Mouse (Mus musculus) MEL (cell line): ENCODE data around the gene Zap70. TPM values are rescaled to one million over a fixed set of nuclear protein-coding genes. Genes with fewer than 3 reads are reported as not detected.
"Not testable (repeated sequence)": the region's sequence is repeated elsewhere in the genome, so short reads cannot be mapped to it uniquely, and the experiment has no call there.

Experiments
- DNase-seq: peaks from one replicate; pipeline ENCODE4 v3.0.0; 2011; ENCODE audit warnings: low read depth, low spot score
- H3K27ac ChIP-seq: 2 replicates; pipeline ENCODE4 v1.5.1; 2012; ENCODE audit warnings: low read depth, mild to moderate bottlenecking, control low read depth, low read length, moderate library complexity; ENCODE audit not compliant: control insufficient read depth
- H3K27me3 ChIP-seq, 2 experiments: fragments of 150-350 bp in 1 of 2; sonication (generic) in 1 of 2; 2 replicates each; pipeline ENCODE4 v1.6.1; 2012; ENCODE audit warnings: low read length in 2 of 2, mild to moderate bottlenecking in 2 of 2, improper control_type of control experiment in 1 of 2, moderate library complexity in 1 of 2; ENCODE audit not compliant: insufficient read depth in 2 of 2, control insufficient read depth in 1 of 2
- H3K36me3 ChIP-seq, 2 experiments: 2 replicates each; pipeline ENCODE4 v1.6.1; 2012 to 2014; ENCODE audit warnings: low read length in 2 of 2, improper control_type of control experiment in 1 of 2, inconsistent platforms in 1 of 2, mild to moderate bottlenecking in 1 of 2; ENCODE audit not compliant: insufficient read depth in 2 of 2, control insufficient read depth in 1 of 2
- H3K4me1 ChIP-seq, 2 experiments: fragments of 150-350 bp in 1 of 2; sonication (generic) in 1 of 2; 2 replicates each; pipeline ENCODE4 v1.6.1; 2012; ENCODE audit warnings: low read length in 2 of 2, improper control_type of control experiment in 1 of 2, mild to moderate bottlenecking in 1 of 2; ENCODE audit not compliant: insufficient read depth in 2 of 2, control insufficient read depth in 1 of 2
- H3K4me3 ChIP-seq, 2 experiments: fragments of 150-350 bp in 1 of 2; sonication (generic) in 1 of 2; 2 replicates each; pipeline ENCODE4 v1.5.1; 2012; ENCODE audit warnings: low read depth in 2 of 2, low read length in 2 of 2, mild to moderate bottlenecking in 2 of 2, moderate library complexity in 2 of 2, control low read depth in 1 of 2, improper control_type of control experiment in 1 of 2; ENCODE audit not compliant: control insufficient read depth in 1 of 2, insufficient read depth in 1 of 2
- H3K79me2 ChIP-seq: 2 replicates; pipeline ENCODE4 v1.6.1; 2012; ENCODE audit warnings: mild to moderate bottlenecking, low read length, moderate library complexity; ENCODE audit not compliant: control insufficient read depth, poor library complexity, insufficient read depth
- H3K9ac ChIP-seq: 2 replicates; pipeline ENCODE4 v1.6.1; 2012; ENCODE audit warnings: low read depth, mild to moderate bottlenecking, control low read depth, low read length, moderate library complexity; ENCODE audit not compliant: control insufficient read depth, poor library complexity, severe bottlenecking
- H3K9me3 ChIP-seq: fragments of 150-350 bp; sonication (generic); replicated peaks from 2 replicates; pipeline ENCODE4 v1.6.1; 2012; ENCODE audit warnings: mild to moderate bottlenecking, low read length, improper control_type of control experiment, moderate library complexity; ENCODE audit not compliant: insufficient read depth
- BHLHE40 ChIP-seq: IDR thresholded peaks from 2 replicates; pipeline ENCODE4 v1.6.1; 2012; ENCODE audit warnings: low read depth, mild to moderate bottlenecking, inconsistent platforms, low read length, improper control_type of control experiment, borderline replicate concordance
- CTCF ChIP-seq, 3 experiments: IDR thresholded peaks in 2 of 3; conservative IDR thresholded peaks in 1 of 3; 2 replicates each; pipeline ENCODE4 v1.5.1; 2011 to 2012; ENCODE audit warnings: low read length in 3 of 3, low read depth in 2 of 3, mild to moderate bottlenecking in 2 of 3, improper control_type of control experiment in 1 of 3, inconsistent platforms in 1 of 3, mixed read lengths in 1 of 3, moderate library complexity in 1 of 3; ENCODE audit not compliant: control insufficient read depth in 1 of 3, insufficient read depth in 1 of 3, poor library complexity in 1 of 3, severe bottlenecking in 1 of 3
- E2F4 ChIP-seq: IDR thresholded peaks from 2 replicates; pipeline ENCODE4 v1.6.1; 2011; ENCODE audit warnings: low read depth, low read length, improper control_type of control experiment, borderline replicate concordance
- EP300 ChIP-seq, 2 experiments: IDR thresholded peaks; 2 replicates each; pipeline ENCODE4 v1.6.1; 2011; ENCODE audit warnings: improper control_type of control experiment in 2 of 2, low read length in 2 of 2, low read depth in 1 of 2, mild to moderate bottlenecking in 1 of 2
- GABPA ChIP-seq: IDR thresholded peaks from 2 replicates; pipeline ENCODE4 v1.6.1; 2012; ENCODE audit warnings: low read depth, mild to moderate bottlenecking, inconsistent platforms, low read length, improper control_type of control experiment, moderate library complexity
- GATA1 ChIP-seq: IDR thresholded peaks from 2 replicates; pipeline ENCODE4 v1.6.1; 2011; ENCODE audit warnings: low read depth, low read length, improper control_type of control experiment
- HCFC1 ChIP-seq: IDR thresholded peaks from 2 replicates; pipeline ENCODE4 v1.6.1; 2012; ENCODE audit warnings: low read depth, mild to moderate bottlenecking, inconsistent platforms, low read length, improper control_type of control experiment, moderate library complexity
- MAFK ChIP-seq: IDR thresholded peaks from 2 replicates; pipeline ENCODE4 v1.6.1; 2011; ENCODE audit warnings: low read depth, mild to moderate bottlenecking, low read length, improper control_type of control experiment, borderline replicate concordance
- MAZ ChIP-seq: IDR thresholded peaks from 2 replicates; pipeline ENCODE4 v1.6.1; 2012; ENCODE audit warnings: low read depth, mild to moderate bottlenecking, inconsistent platforms, low read length, improper control_type of control experiment
- MEF2A ChIP-seq: IDR thresholded peaks from 2 replicates; pipeline ENCODE4 v1.6.1; 2014; ENCODE audit warnings: low read depth, mild to moderate bottlenecking, inconsistent platforms, low read length, improper control_type of control experiment; ENCODE audit not compliant: poor library complexity, insufficient replicate concordance, severe bottlenecking; ENCODE audit errors: extremely low read depth
- MYC ChIP-seq: IDR thresholded peaks from 2 replicates; pipeline ENCODE4 v1.6.1; 2011; ENCODE audit warnings: low read depth, mild to moderate bottlenecking, low read length, improper control_type of control experiment, moderate library complexity
- RAD21 ChIP-seq: IDR thresholded peaks from 2 replicates; pipeline ENCODE4 v1.6.1; 2011; ENCODE audit warnings: mild to moderate bottlenecking, low read depth, low read length, improper control_type of control experiment
- SIN3A ChIP-seq: IDR thresholded peaks from 2 replicates; pipeline ENCODE4 v1.6.1; 2012; ENCODE audit warnings: low read length, improper control_type of control experiment, inconsistent platforms
- SMC3 ChIP-seq: IDR thresholded peaks from 2 replicates; pipeline ENCODE4 v1.6.1; 2011; ENCODE audit warnings: low read depth, low read length, improper control_type of control experiment
- TAL1 ChIP-seq: IDR thresholded peaks from 2 replicates; pipeline ENCODE4 v1.6.1; 2012; ENCODE audit warnings: mild to moderate bottlenecking, inconsistent platforms, low read length, moderate library complexity, mixed read lengths
- TBP ChIP-seq: IDR thresholded peaks from 2 replicates; pipeline ENCODE4 v1.8.0; 2011; ENCODE audit warnings: low read depth, low read length, improper control_type of control experiment
- ZC3H11A ChIP-seq: IDR thresholded peaks from 2 replicates; pipeline ENCODE4 v1.6.1; 2012; ENCODE audit warnings: low read depth, mild to moderate bottlenecking, inconsistent platforms, low read length, improper control_type of control experiment
- polyA plus RNA-seq, 2 experiments: library from polyadenylated mRNA; stranded (reverse) in 1 of 2; unstranded in 1 of 2; fragments of >175 nt in 1 of 2; fragments of >200 nt in 1 of 2; gene quantifications; 2 replicates each; pipeline versions ENCODE4 v1.2.1 to v1.2.4; 2012; ENCODE audit warnings: low replicate concordance in 2 of 2, low read depth in 1 of 2; ENCODE audit not compliant: insufficient read length in 2 of 2, insufficient read depth in 1 of 2, missing spikeins in 1 of 2
- total RNA-seq: library from RNA; depleted of rRNA; stranded (reverse); fragments of 300-350 nt; gene quantifications from 2 replicates; pipeline ENCODE4 v1.2.3, GENCODE M21; 2012

Zap70 gene
- total and polyA plus RNA-seq, 3 experiments = not detected

DNA sequence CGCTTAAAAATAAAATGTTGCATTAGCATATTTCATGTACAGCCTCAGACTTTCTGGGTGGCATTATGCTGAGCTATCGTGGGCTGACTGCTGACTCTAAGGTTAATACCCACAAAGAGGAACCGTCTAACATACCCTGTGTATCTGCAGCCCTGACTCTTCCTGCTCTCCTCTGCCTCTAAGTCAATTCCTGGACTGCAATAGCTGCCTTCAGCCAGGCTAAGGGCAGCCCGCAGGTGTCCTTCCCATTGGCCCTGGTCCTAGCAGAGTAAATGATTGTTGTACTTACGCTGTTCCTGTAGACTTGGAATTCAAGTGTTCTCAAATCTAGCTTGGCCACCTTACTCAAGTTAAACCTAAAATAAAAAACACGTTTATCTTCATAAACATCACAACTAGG, 53.6 kb downstream of the Zap70 start:
- Histone ChIP-seq H3K36me3 (peaks cover 25 to 28% of the 10 kb centered on the region in 2 experiments), H3K27me3 (no peaks in the 10 kb centered on the region), H3K27ac (peak overlapping the region; percentile 46), H3K4me3 (no peak overlapping the region), H3K9ac (no peak overlapping the region), H3K4me1 (peaks cover 17 to 22% of the 10 kb centered on the region in 2 experiments), H3K9me3 (no peaks in the 10 kb centered on the region), H3K79me2 (no peaks in the 10 kb centered on the region)
- peak; percentile 68 for DNase-seq
- TF ChIP-seq SIN3A = 0 out of 2 replicates have a peak, but pooled peaks have one; percentile 18
- TF ChIP-seq MYC = no peak
- TF ChIP-seq GATA1 = no peak
- peak; percentile 64 for TF ChIP-seq TBP

DNA sequence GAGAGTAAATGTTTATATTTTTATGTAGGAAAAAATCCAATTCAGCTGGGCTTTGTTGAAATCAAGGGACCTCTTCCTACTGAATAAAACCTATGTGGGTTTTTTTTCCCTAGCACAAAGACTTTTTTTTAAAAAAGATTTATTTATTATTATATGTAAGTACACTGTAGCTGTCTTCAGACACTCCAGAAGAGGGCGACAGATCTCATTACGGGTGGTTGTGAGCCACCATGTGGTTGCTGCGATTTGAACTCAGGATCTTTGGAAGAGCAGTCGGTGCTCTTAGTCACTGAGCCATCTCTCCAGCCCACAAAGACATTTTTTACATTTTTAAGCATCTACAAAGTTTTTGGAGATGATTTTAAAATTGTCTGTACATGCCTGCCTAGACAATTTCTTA, 60.3 kb downstream of the Zap70 start:
- H3K9ac ChIP-seq, H3K79me2 ChIP-seq, H3K4me3 ChIP-seq, H3K9me3 ChIP-seq, H3K27ac ChIP-seq, H3K27me3 ChIP-seq, H3K4me1 ChIP-seq: not testable (repeated sequence)
- peaks cover 0 to 36% of the 10 kb centered on the region in 2 experiments; a peak in 2 of 4 replicates for H3K36me3 ChIP-seq
- peak; percentile 9 for TF ChIP-seq RAD21
- peak; percentile 34 for TF ChIP-seq SMC3
- peak in 2 of 3 experiments; percentile 21 to 23; a peak in 1 of 6 replicates for TF ChIP-seq CTCF (IDR thresholded peaks at IDR 0.05 in 2 of 3, conservative IDR thresholded peaks at IDR 0.05 in 1 of 3; ENCODE audit: control insufficient read depth in 1 of 3, insufficient read depth in 1 of 3, low read depth in 2 of 3, low read length in 3 of 3, poor library complexity in 1 of 3, severe bottlenecking in 1 of 3)
- peak; percentile 10 for DNase-seq

DNA sequence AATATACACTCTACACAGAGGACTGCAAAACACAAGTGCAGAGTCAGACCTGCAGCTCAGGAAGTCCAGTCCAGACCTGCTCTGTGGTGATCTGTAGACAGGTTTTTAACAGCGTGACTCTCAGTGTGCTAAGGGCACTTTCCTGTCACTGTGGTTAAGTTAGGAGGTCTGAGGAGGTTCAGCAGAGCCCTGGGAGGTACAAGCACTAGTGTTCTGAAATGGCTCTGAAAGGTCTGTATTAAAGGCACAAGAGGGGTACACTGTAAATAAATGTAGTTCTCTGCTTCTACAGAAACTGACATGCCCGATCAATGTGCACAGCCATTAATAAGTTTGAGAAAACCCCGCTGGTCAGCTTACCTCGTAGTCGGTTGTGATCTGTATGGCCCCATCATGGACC, 62.8 kb downstream of the Zap70 start:
- Histone ChIP-seq H3K79me2 (no peaks in the 10 kb centered on the region), H3K4me3 (no peak overlapping the region), H3K9me3 (no peaks in the 10 kb centered on the region), H3K36me3 (peaks cover 0 to 31% of the 10 kb centered on the region in 2 experiments; a peak in 2 of 4 replicates), H3K4me1 (no peaks in the 10 kb centered on the region), H3K27ac (no peak overlapping the region), H3K9ac (no peak overlapping the region), H3K27me3 (no peaks in the 10 kb centered on the region)
- DNase-seq = no peak
- TF ChIP-seq BHLHE40 (no peak), MAZ (no peak), MAFK (no peak), HCFC1 (no peak), TBP (no peak), E2F4 (no peak), ZC3H11A (no peak), GABPA (no peak), EP300 (IDR thresholded peaks at IDR 0.05; ENCODE audit: low read depth in 1 of 2, low read length in 2 of 2) (no peak), RAD21 (no peak), MEF2A (no peak), TAL1 (no peak)
